Mouse (Mus musculus) hindbrain, embryonic 13.5 days (tissue): ENCODE results near the gene Rgmb. TPM values are rescaled to one million over a fixed set of nuclear protein-coding genes. Genes with fewer than 3 reads are reported as not detected.

Experiments
- polyA plus RNA-seq: library from polyadenylated mRNA; unstranded; fragments of >200 nt; fragmentation: Nextera tagmentation; extraction: Ambion mirVana; gene quantifications from 2 replicates; pipeline ENCODE4 v1.2.1, GENCODE M21; 2015

The Rgmb gene
- polyA plus RNA-seq, 1 experiment from 2014 or later: 97.1 TPM

Other genes starting within 250 kb of the Rgmb start
- 20.9 and 22.9 TPM in 2 replicates for gene Chd1, start 126.1 kb downstream of the Rgmb start, polyA plus RNA-seq